Mouse (Mus musculus): ENCODE measurements around the gene Idh2. TPM values are rescaled to one million over a fixed set of nuclear protein-coding genes. Genes with fewer than 3 reads are reported as not detected.

The Idh2 gene
- polyA plus RNA-seq, 1 experiment from 2014 or later = 259 TPM

- Histone ChIP-seq H3K9me3 (ENCODE audit: control insufficient read depth, low read length) (no peaks in the 10 kb centered on the region), H3K27ac (ENCODE audit: low read depth, low read length) (no peak overlapping the region), H3K9ac (ENCODE audit: low read depth, low read length) (no peak overlapping the region), H3K4me1 (replicated peaks; ENCODE audit: control insufficient read depth, insufficient read depth, low read length) (peaks cover 22% of the 10 kb centered on the region), H3K4me3 (ENCODE audit: low read depth, low read length) (no peak overlapping the region), H3K4me2 (no peak overlapping the region), H3K36me3 (ENCODE audit: control insufficient read depth, insufficient read depth, low read length) (no peaks in the 10 kb centered on the region), H3K27me3 (replicated peaks; ENCODE audit: control insufficient read depth, insufficient read depth, low read length) (no peaks in the 10 kb centered on the region)
- WGBS = 64% methylated on average over 9 of the region's 9 CpGs
- no peak for DNase-seq (ENCODE audit: low spot score)
- ATAC-seq (replicated peaks; ENCODE audit: low FRiP score) = no peak
These were observed 34.2 kb upstream of the Idh2 start for GRCm38 (mm10) chr7:80149356-80149755.

- DNase-seq (ENCODE audit: low spot score) = no peak
- Histone ChIP-seq H3K27ac (ENCODE audit: low read depth, low read length) (peak overlapping the region; percentile 81), H3K4me3 (ENCODE audit: low read depth, low read length) (no peak overlapping the region), H3K4me2 (peak overlapping the region; percentile 38), H3K9ac (ENCODE audit: low read depth, low read length) (no peak overlapping the region), H3K4me1 (replicated peaks; ENCODE audit: control insufficient read depth, insufficient read depth, low read length) (peaks cover 37% of the 10 kb centered on the region), H3K9me3 (ENCODE audit: control insufficient read depth, low read length) (no peaks in the 10 kb centered on the region), H3K36me3 (ENCODE audit: control insufficient read depth, insufficient read depth, low read length) (no peaks in the 10 kb centered on the region), H3K27me3 (replicated peaks; ENCODE audit: control insufficient read depth, insufficient read depth, low read length) (no peaks in the 10 kb centered on the region)
- WGBS = 29% methylated on average over 8 of the region's 8 CpGs
- peak; percentile 91 for ATAC-seq (replicated peaks; ENCODE audit: low FRiP score)
These were observed 30.9 kb upstream of the Idh2 start for GRCm38 (mm10) chr7:80146077-80146476.

- ATAC-seq (replicated peaks; ENCODE audit: low FRiP score) (no peak), DNase-seq (ENCODE audit: low spot score) (no peak)
- Histone ChIP-seq H3K27ac (ENCODE audit: low read depth, low read length) (no peak overlapping the region), H3K36me3 (ENCODE audit: control insufficient read depth, insufficient read depth, low read length) (no peaks in the 10 kb centered on the region), H3K4me3 (ENCODE audit: low read depth, low read length) (no peak overlapping the region), H3K9ac (ENCODE audit: low read depth, low read length) (no peak overlapping the region), H3K4me2 (no peak overlapping the region), H3K4me1 (replicated peaks; ENCODE audit: control insufficient read depth, insufficient read depth, low read length) (peaks cover 38% of the 10 kb centered on the region), H3K27me3 (replicated peaks; ENCODE audit: control insufficient read depth, insufficient read depth, low read length) (no peaks in the 10 kb centered on the region), H3K9me3 (ENCODE audit: control insufficient read depth, low read length) (no peaks in the 10 kb centered on the region)
- WGBS = 77% methylated on average over 7 of the region's 7 CpGs
These were observed 29.5 kb upstream of the Idh2 start for GRCm38 (mm10) chr7:80144695-80145094.

GRCm38 (mm10) chr7:80143331-80144273, 28.4 kb upstream of the Idh2 start:
- H3K27me3 ChIP-seq (replicated peaks; ENCODE audit: control insufficient read depth, insufficient read depth, low read length) = no peaks in the 10 kb centered on the region
- H3K9me3 ChIP-seq (ENCODE audit: control insufficient read depth, low read length) = no peaks in the 10 kb centered on the region
- 21% methylated on average over 22 of the region's 22 CpGs for WGBS
- peak overlapping the region; percentile 46; the same call in 1 of the 2 replicates for H3K27ac ChIP-seq (ENCODE audit: low read depth, low read length)
- H3K4me1 ChIP-seq (replicated peaks; ENCODE audit: control insufficient read depth, insufficient read depth, low read length) = peaks cover 33% of the 10 kb centered on the region
- DNase-seq (ENCODE audit: low spot score) = no peak
- no peaks in the 10 kb centered on the region for H3K36me3 ChIP-seq (ENCODE audit: control insufficient read depth, insufficient read depth, low read length)
- peak overlapping the region; percentile 18; the same call in 1 of the 2 replicates for H3K9ac ChIP-seq (ENCODE audit: low read depth, low read length)
- H3K4me2 ChIP-seq = peak overlapping the region; percentile 51
- no peak for ATAC-seq (replicated peaks; ENCODE audit: low FRiP score)
- no peak overlapping the region for H3K4me3 ChIP-seq (ENCODE audit: low read depth, low read length)

- peak; percentile 60 for ATAC-seq (replicated peaks; ENCODE audit: low FRiP score)
- 18% methylated on average over 9 of the region's 9 CpGs for WGBS
- no peaks in the 10 kb centered on the region for H3K36me3 ChIP-seq (ENCODE audit: control insufficient read depth, insufficient read depth, low read length)
- H3K4me1 ChIP-seq (replicated peaks; ENCODE audit: control insufficient read depth, insufficient read depth, low read length) = peaks cover 28% of the 10 kb centered on the region
- no peaks in the 10 kb centered on the region for H3K27me3 ChIP-seq (replicated peaks; ENCODE audit: control insufficient read depth, insufficient read depth, low read length)
- H3K4me3 ChIP-seq (ENCODE audit: low read depth, low read length) = no peak overlapping the region
- no peak overlapping the region for H3K27ac ChIP-seq (ENCODE audit: low read depth, low read length)
- H3K9ac ChIP-seq (ENCODE audit: low read depth, low read length) = no peak overlapping the region
- peaks cover 6% of the 10 kb centered on the region; the same call in 1 of the 2 replicates for H3K9me3 ChIP-seq (ENCODE audit: control insufficient read depth, low read length)
- peak; percentile 77 for DNase-seq (ENCODE audit: low spot score)
- no peak overlapping the region for H3K4me2 ChIP-seq
These were observed 25.6 kb upstream of the Idh2 start for GRCm38 (mm10) chr7:80140815-80141214.

- H3K27me3 ChIP-seq (replicated peaks; ENCODE audit: control insufficient read depth, insufficient read depth, low read length) = no peaks in the 10 kb centered on the region
- H3K36me3 ChIP-seq (ENCODE audit: control insufficient read depth, insufficient read depth, low read length) = no peaks in the 10 kb centered on the region
- peaks cover 14% of the 10 kb centered on the region for H3K4me1 ChIP-seq (replicated peaks; ENCODE audit: control insufficient read depth, insufficient read depth, low read length)
- DNase-seq (ENCODE audit: low spot score) (no peak), ATAC-seq (replicated peaks; ENCODE audit: low FRiP score) (no peak)
- H3K9me3 ChIP-seq (ENCODE audit: control insufficient read depth, low read length) = peaks cover 6% of the 10 kb centered on the region; the same call in 1 of the 2 replicates
- WGBS = 76% methylated on average over 1 of the region's 1 CpGs
- H3K4me2 ChIP-seq = no peak overlapping the region
- no peak overlapping the region for H3K9ac ChIP-seq (ENCODE audit: low read depth, low read length)
- no peak overlapping the region for H3K27ac ChIP-seq (ENCODE audit: low read depth, low read length)
- no peak overlapping the region for H3K4me3 ChIP-seq (ENCODE audit: low read depth, low read length)
These were observed 23.2 kb upstream of the Idh2 start for GRCm38 (mm10) chr7:80138375-80138774.

GRCm38 (mm10) chr7:80135173-80135532, 20.0 kb upstream of the Idh2 start:
- ATAC-seq (replicated peaks; ENCODE audit: low FRiP score) = no peak
- no peak overlapping the region for H3K4me3 ChIP-seq (ENCODE audit: low read depth, low read length)
- H3K4me1 ChIP-seq (replicated peaks; ENCODE audit: control insufficient read depth, insufficient read depth, low read length) = peaks cover 7% of the 10 kb centered on the region
- no peak overlapping the region for H3K4me2 ChIP-seq
- 43% methylated on average over 1 of the region's 1 CpGs for WGBS
- H3K9ac ChIP-seq (ENCODE audit: low read depth, low read length) = no peak overlapping the region
- DNase-seq (ENCODE audit: low spot score) = no peak
- no peaks in the 10 kb centered on the region for H3K36me3 ChIP-seq (ENCODE audit: control insufficient read depth, insufficient read depth, low read length)
- H3K27me3 ChIP-seq (replicated peaks; ENCODE audit: control insufficient read depth, insufficient read depth, low read length) = no peaks in the 10 kb centered on the region
- H3K9me3 ChIP-seq (ENCODE audit: control insufficient read depth, low read length) = peaks cover 6% of the 10 kb centered on the region; the same call in 1 of the 2 replicates
- no peak overlapping the region for H3K27ac ChIP-seq (ENCODE audit: low read depth, low read length)

- Histone ChIP-seq H3K4me3 (ENCODE audit: low read depth, low read length) (no peak overlapping the region), H3K4me1 (replicated peaks; ENCODE audit: control insufficient read depth, insufficient read depth, low read length) (peaks cover 7% of the 10 kb centered on the region), H3K27me3 (replicated peaks; ENCODE audit: control insufficient read depth, insufficient read depth, low read length) (no peaks in the 10 kb centered on the region), H3K4me2 (no peak overlapping the region), H3K27ac (ENCODE audit: low read depth, low read length) (no peak overlapping the region), H3K9me3 (ENCODE audit: control insufficient read depth, low read length) (peaks cover 6% of the 10 kb centered on the region; the same call in 1 of the 2 replicates), H3K9ac (ENCODE audit: low read depth, low read length) (no peak overlapping the region), H3K36me3 (ENCODE audit: control insufficient read depth, insufficient read depth, low read length) (no peaks in the 10 kb centered on the region)
- DNase-seq (ENCODE audit: low spot score) (no peak), ATAC-seq (replicated peaks; ENCODE audit: low FRiP score) (no peak)
- WGBS = 55% methylated on average over 8 of the region's 8 CpGs
These were observed 19.4 kb upstream of the Idh2 start for GRCm38 (mm10) chr7:80134454-80135172.

Data from liver, embryonic 11.5 days (tissue).